Mouse (Mus musculus) A20 (cell line): Measurements from ENCODE around the gene Phc3.

Experiments used
- DNase-seq: peaks from one replicate; pipeline ENCODE4 v3.0.0-alpha.2; 2011; ENCODE audit warnings: low read depth, low spot score

The Phc3 gene

DNA sequence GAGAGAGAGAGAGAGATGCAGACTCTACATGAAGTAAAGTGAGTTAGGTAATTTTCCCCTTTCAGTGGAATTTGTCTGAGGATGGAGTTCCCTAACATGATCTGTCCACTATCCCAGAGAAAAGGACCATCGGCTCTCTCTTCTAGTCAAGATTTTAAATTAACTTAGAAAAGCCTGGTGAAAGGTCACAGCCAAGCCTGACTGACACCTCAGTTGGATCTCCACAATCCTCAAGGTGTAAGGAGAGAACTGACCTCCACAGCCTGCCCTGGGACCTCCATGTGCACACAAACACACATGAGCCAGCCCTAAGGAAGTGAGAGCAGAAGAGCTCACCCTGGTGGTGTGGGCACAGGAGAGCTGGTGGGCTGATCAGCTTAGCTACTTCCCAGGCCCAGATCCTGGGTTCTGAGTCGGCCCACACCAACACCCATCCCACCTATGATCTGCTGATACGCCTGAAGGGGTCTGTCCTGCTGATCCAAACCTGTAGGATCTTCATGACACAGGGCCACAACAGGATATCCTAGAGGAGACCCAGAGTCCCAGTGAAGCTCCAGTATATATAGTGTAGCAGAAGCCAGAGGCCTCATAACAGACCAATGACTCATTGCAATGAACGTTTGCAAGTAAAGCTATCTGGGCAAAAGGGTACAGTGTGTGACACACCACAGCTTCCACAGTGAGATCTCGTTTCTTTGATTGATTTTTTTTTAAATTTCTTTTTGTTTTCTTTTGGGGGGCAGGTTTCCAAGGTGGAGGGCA is 12.6 kb upstream of the Phc3 start:
- no peak for DNase-seq

DNA sequence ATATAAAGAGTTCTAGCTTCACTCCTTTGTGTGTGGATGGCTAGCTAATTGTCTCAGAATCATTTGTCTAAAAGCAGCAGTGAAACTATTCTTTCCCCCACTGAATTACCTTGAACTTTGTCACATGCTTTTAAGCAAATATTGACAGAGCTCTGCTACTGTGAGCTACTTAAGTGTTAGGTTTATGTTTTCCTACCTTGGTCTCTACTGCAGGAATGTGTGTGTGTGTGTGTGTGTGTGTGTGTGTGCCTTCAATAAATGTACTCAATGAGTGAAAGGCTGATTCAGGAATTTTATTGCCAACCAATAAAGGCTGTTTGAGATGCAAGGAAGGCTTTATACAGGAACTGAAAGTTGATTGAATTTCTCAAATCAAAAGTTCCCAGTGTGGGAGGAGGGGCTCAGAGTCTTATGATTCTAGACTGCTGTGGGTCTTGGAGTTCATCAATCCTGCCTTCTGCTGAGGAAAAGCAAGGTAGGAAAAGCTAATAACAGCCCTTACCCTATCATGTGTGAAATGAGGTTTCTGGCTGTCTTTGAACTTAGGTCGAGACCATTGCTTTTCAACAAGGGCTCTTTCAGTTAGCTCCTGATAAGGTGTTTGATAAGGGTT is 7.9 kb upstream of the Phc3 start:
- peak; percentile 54 for DNase-seq

DNA sequence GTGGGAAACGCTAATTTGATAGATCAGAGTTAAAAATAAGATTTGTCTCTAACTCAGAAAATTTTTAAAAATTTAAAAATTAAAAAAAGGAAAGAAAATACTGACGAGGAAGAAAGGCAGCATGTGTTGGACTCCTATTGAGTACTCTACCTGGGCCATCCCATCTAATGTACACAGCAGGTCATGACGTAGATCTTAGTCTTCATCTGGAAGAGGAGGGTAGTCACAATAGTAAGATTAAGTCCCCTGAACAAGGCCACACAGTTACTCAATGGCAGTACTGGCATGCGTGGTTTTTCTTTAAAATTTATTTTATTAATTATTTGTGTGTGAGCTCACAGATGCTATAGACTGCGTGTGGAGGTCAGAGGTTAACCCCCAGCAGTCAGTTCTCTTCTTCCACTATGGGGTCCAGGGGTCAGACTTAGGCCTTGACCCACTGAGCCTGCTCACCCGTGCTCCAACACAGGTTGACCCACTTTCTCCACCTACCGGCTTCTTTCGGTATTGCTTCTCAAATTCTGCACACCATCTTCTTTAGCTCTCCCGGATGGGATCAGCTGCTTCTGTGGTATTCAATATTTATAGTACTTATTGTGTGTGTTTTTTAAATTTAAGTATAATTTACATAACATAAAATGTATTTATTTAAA is 6.0 kb upstream of the Phc3 start:
- DNase-seq = peak; percentile 70

DNA sequence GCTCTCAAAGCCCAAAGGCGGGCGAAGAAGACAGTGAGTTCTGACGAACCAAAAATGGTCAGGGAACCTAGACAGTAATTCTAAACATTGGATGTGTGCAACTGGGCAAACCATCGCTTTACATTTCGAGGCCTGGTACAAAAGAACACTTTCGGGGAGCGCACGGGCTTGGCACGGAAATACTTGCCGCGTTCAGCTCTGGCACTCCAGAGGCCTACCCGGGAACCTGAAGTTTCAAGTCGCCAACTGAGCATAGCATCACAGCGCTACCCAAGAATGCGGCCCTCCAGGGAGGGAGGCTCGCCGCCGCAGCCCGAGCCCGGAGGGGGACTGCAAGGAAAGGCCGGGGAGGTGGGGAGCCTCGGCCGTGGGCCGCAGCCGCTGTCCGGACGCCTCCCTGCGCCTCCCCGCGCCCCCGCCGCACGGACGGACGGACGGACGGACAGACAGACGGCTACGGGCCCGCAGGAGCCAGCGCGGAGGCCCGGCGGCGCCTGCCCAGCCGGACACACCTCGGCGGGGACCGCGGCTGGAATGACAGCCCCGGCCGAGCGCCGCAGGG is 603 bp downstream of the Phc3 start:
- DNase-seq = peak; percentile 77

DNA sequence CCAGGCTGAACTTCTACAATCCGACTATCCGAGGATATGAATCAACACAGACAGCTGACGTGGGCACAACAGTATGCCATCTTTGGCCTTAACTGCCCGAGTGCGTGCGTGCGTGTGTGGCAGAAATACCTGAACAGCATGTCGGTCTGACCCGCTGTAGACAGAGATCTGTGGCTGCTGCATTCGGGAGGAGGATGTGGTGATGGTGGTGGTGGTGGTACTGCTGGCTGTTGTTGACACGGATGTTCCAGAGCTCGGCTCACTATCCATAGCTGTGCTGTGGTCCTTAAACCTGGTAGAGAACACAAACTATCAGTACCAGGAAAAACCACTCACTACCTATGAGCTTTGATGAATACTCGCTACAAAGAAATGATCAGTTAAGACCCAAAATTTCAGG is 3.6 kb downstream of the Phc3 start:
- no peak for DNase-seq

DNA sequence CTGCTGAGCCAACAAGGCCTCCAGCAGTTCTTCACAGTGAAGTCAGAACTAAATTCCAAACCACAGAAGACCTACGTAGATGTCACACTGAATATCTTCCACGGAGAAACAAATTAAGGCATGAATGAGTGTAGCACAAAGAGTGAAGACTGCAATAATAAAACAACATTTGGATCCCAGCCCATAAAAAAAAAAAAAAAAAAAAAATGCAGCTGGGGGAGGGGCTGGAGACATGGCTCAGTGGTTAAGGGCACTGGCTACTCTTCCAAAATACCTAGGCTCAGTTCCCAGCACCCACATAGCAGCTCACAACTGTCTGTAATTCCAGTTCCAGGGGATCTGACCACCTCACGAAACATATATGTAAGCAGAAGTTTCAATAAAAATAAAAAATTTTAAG is 5.0 kb downstream of the Phc3 start:
- DNase-seq = no peak

DNA sequence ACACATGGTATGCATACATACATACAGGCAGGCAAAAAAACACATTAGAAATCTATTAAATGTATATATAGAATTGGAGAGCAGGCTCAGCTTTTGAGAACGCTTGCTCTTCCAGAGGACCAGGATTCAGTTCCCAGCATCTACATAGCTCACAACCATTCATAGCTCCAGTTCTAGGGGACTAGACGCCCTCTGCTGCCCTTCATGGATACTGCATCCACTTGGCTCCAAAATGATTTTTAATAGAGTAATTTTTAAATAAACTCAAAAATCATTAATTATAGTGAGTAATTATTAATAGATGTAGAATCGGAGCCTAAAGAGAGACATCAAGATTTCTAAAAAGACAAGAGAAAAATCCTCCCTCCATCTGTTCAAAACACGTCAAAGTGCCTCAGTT is 6.1 kb downstream of the Phc3 start:
- no peak for DNase-seq

DNA sequence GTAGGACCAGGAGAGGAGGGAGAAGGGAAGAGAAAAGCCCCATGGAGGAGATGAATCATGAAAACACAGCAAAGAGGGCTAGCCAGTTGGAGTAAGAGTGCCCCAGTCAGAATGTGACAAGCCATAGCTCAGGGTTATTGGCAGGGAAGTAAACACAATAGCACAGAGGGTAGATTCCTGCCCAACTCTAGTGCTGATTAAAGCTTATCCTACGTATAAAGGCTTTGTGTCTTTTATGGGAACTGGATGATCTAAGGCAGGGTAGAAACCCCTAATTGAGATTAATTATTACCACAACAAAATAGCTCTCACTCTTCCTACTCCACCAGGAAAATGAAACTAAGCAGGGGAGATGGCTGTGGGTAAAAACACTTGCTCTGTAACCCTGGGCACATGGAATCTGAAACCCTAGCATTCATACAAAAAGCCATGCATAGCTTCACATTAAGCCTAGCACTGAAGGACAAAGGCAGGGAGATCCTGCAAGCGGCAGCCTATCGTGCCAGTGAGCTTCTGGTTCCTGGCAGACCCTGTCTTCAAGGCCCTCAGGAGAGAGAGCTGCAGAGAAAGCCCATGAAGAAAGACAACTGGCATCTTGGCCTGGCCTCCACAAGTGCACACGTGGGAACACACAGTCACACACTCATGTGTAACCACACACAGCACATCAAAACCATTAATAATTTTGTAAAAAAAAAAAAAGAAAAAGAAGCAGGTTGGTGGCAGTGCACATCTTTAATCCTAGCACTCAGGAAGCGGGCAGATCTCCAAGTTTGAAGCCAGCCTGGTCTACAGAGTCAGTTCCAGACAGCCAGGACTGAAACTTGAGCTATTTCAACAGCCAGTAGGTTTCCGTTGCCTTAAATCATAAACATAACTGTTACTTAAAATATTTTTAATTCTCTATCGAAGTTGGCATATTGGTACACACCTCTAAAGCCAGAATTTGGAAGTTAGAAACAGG is 9.1 kb downstream of the Phc3 start:
- DNase-seq = no peak

DNA sequence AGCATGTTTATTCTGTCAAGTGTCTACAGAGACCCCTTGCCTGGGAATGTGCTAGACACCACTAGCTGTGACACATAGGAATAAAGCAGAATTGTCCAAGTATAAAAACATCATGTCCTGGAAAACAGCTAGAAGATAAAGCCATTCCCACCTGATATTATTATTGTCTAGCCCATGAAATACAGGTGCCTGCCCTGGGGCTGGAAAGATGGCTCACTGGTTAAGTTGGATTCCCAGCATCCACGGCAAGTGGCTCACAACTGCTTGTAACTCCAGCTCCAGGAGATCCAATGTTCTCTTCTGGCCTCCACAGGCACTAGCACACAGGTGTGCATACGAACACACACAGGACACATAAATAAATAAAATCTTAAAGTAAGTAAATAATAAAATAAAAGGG is 10.5 kb downstream of the Phc3 start:
- DNase-seq = no peak

DNA sequence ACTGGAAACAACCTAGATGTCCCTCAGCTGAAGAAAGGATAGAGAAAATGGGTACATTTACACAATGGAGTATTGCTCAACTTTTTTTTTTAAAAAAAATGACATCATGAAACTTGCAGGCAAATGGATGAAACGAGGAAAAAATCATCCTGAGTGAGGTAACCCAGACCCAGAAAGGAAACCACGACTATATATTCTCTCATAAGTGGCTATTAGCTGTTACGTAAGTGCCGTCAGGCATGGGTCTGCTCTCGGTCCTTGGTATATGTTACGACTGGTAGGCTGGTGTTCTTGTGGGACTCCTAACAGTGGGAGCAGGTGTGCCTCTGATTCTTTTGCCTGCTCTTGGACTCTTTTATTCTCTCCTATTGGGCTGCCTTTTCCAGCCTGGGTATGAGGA is 12.9 kb downstream of the Phc3 start:
- no peak for DNase-seq

DNA sequence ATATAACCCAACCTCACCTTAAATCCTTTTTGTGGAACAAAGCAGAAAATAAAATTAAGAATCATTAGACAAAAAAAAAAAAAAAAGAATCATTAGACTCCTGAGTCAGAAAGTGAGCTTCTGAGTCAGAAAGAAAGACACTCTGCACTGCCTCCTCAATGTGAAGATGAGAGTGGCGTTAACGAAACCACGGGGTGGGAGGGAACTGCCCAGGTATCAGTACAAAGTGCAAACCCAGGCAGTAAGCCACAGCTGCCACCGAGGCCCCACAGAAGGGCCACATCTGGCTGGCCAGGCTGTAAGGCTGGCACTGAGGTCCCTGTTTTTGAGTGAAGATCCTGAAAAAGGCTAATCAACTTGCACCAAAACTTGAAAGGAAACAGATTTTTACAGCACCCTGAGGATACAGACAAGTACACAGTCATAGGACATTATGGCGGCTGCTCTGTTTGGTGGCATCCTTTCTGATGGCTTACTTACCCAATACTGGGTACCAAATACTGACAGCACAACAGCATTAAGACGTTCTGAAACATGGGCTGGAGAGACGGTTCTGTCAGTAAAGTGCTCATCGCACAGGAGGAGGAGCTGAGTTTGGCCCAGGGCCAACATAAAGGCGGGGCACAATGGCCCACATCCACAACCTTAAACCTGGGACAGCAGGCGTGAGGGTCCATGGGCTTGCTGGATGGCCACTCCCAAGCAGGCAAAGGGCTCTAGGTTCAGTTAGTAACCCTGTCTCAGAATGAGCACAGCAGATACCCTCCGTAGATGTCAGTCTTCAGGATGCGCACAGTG is 16.7 kb downstream of the Phc3 start:
- DNase-seq = peak; percentile 68

DNA sequence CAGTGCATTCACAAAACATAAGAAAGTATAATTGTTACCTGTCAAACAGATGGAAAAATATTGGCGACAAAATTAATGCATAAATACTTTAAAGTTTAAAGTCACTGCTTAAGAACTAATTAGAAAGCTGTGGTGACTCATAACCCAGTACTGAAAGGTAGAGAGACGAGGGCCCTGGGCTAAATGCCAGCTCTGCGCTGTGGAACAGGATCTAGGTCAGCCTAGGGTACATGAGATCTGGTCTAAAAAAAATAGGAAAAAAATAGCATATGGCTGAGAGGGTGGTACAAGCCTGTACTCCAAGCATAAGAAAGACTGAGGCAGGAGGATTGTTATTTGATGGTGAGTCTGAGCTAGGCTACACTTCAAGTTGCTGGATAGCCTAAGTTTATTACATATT is 17.6 kb downstream of the Phc3 start:
- DNase-seq = no peak

DNA sequence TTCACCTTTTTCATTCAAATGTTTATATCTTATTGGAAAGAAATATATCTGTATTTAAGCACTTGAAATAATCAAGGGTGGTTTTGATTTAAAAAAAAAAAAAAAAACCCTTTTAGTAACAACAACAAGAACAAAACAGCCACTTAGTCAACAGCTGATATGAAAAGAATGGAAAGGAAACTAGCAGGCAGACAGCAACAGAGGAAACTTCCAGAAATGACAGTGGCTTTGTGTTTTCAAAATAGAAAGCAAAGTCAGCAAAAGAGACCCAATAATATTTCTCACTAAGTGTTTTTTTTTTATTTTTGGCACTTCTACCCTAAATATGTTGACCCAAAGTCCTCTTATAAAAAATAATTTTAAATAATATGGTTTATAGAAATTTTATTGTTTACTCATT is 34.8 kb downstream of the Phc3 start:
- no peak for DNase-seq

DNA sequence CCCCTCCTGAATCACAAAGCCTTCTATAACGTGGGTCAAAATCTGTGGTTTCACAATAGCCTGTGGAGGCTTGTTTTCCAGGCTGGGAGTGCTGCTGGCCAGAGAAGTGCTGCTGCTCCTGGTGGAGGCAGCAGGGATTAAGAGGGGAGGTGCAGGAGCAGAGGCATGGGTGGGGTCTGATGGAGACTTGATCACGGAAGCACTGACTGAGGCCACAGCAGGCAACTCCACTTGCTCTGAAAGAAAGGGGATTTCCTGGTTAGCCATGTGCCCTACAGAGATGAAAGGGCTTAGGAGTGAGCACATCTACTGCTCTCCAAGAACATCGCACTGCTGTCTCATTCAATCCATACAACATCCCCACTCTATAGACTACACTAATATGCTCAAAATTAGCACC is 39.4 kb downstream of the Phc3 start:
- peak; percentile 24 for DNase-seq

DNA sequence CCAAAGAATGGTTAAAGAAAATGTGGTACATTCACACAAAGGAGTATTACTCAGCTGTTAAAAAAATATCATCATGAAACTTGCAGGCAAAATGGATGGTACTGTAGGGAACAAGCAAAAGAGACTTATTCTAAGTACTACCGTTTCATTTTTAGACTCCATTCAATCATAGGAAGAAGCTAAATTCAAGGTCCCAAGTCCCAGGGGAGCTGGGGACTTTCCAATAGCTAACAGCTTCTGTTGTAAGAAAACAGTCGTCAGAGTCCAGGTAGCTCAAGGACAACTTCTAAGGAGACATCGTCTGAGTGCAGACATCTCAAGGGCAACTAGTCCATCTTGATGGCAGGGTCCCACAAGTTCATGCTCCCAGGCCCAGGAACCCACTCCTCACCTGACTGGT is 41.6 kb downstream of the Phc3 start:
- peak; percentile 40 for DNase-seq

DNA sequence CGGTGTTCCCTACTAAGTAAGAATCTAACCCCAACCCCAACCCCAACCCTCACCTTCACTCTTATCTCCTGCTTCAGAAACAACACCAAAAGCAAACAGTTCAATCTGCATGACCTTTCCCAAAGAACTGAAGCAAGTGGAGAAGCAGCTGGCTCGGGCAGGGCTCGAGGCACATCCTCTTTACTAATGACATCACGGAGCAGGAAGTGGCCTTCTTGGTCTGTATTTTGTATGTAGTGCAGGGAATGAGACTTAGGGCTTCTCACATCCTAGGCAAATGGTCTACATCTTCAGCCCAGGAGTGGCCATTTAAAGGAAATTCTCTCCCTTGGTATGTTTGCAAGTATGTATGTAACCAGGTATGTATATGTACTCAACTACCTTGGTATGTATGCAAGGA is 52.1 kb downstream of the Phc3 start:
- DNase-seq = no peak

DNA sequence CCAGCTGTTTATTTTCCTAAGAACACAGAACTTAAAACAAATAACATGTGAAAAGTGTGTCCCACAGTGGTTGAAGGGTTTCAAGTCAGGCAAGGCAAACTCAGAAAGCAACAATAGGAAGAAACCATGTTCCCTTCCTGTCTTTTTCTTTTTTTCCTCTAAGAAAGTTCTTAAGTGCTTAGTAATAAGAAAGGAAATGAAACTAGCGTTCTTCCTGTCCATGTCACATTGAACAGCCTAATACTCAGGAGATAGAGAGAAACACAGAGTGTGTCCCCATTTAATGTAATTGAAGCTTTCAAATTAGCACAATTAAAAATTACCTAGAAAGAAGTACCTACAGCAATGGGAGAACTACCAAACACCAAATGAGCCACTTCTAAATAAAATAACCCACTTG is 64.6 kb downstream of the Phc3 start:
- DNase-seq = peak; percentile 53

DNA sequence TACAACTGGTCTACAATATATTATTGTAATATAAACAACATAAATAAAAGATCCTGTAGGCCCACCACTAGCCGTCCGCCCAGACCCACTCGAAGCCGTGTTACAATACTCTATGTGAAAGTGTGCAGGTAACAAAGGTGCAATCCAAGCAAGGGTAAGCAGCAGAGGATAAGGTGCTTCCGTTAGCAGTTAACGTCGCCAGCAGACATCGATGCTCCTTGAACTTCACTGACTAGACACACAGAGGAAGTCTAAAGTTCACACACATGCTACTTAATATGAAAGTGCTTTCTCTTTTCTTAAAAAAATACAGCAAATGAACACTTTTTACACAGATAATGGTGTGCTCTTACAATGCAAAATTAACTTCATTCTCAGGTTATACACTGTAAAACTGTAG is 69.8 kb downstream of the Phc3 start:
- DNase-seq = no peak

DNA sequence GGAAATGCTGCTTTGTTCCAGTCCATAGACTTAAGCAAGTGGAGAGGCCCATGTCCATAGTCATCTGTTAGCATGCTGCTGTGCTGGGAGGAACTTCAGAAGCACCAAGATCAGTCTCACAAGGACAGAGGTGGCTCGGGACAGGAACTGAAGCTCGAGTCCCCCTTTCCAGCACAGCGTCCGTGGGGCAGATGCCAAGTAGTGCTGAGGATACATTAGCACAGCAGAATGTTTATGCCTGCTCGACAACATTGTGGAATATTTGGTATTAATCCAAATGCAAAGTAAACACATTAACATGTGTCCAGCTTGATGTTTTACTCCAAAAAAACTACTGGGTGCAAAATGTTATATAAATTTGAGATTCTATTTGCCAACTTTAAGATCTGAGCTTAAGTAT is 72.5 kb downstream of the Phc3 start:
- DNase-seq = no peak

DNA sequence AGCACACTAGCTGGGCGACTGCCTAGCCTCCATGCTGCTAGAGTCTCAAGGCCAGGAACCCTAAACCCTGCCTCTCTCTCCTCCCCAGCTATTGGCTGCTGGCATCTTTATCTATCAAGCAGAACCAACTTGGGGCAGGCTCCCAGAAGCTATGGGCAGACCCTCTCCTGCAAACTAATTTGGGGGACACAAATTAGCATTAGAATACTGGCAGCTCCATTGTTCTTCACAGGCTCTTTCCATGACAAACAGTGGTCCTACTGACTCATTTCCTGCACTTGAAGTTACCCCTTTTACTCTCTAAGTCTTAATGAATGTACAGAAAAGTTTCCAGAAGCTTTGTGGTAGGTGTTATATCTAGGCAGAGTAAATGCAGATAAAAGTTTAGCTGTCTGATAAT is 80.2 kb downstream of the Phc3 start:
- no peak for DNase-seq

DNA sequence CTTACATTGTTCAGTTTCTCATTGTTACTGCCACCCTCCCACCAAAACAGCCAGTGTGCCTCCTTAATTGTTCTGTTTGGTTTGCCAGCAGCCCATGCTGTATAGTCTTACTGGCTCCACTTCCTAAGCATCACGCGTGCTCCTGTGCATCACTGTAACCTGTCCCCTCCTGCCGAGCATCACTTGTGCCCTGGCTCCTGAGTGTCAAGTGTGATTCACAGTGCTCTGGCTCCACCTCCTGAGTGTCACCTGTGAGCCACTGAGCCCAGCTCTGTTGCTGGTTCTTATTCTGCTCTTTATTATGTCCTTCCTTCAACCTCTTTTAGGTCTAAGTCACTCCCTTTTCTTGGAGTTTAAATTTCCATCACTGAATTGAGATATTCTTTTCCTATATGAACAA is 81.8 kb downstream of the Phc3 start:
- DNase-seq = no peak
